Mouse (Mus musculus) bone marrow, adult 2 months (tissue): ENCODE measurements around the gene Ebf4. TPM values are rescaled to one million over a fixed set of nuclear protein-coding genes. Genes with fewer than 3 reads are reported as not detected.

ENCODE experiments used
- H3K27ac ChIP-seq: fragments of 200-500 bp; 2 replicates; pipeline ENCODE4 v1.5.1; 2012; ENCODE audit warnings: low read depth, mild to moderate bottlenecking, control low read depth, inconsistent platforms, low read length; ENCODE audit not compliant: control insufficient read depth, poor library complexity, insufficient read depth
- H3K4me1 ChIP-seq: fragments of 200-500 bp; 2 replicates; pipeline ENCODE4 v1.6.1; 2011; ENCODE audit warnings: low read length; ENCODE audit not compliant: control insufficient read depth, insufficient read depth
- H3K4me3 ChIP-seq: fragments of 200-500 bp; replicated peaks from 2 replicates; pipeline ENCODE3; 2011; ENCODE audit warnings: mild to moderate bottlenecking, low read depth, low read length, control low read depth; ENCODE audit not compliant: control insufficient read depth
- CTCF ChIP-seq: fragments of 200-500 bp; IDR thresholded peaks from 2 replicates; pipeline ENCODE4 v1.5.1; 2011; ENCODE audit warnings: low read length, control low read depth; ENCODE audit not compliant: control insufficient read depth, insufficient read depth
- POLR2A ChIP-seq: fragments of 200-500 bp; IDR thresholded peaks from 2 replicates; pipeline ENCODE4 v1.6.1; 2011; ENCODE audit warnings: low read depth, mild to moderate bottlenecking, control low read depth, low read length, borderline replicate concordance; ENCODE audit not compliant: control insufficient read depth
- WGBS: fragments of 180-500 bp; shearing (Covaris S2); methylation state at CpG from one replicate; pipeline ENCODE4 v1.1.7; 2018; 5-methylcytosine and 5-hydroxymethylcytosine counted together
- polyA plus RNA-seq: library from polyadenylated mRNA; stranded (reverse); fragments of >200 nt; gene quantifications from 2 replicates; pipeline ENCODE4 v1.2.4, GENCODE M21; 2011; ENCODE audit warnings: low replicate concordance; ENCODE audit not compliant: missing spikeins, insufficient read depth, insufficient read length

The Ebf4 gene
- polyA plus RNA-seq = 0.50 TPM in 1 of 2 replicates, not detected in the other

DNA sequence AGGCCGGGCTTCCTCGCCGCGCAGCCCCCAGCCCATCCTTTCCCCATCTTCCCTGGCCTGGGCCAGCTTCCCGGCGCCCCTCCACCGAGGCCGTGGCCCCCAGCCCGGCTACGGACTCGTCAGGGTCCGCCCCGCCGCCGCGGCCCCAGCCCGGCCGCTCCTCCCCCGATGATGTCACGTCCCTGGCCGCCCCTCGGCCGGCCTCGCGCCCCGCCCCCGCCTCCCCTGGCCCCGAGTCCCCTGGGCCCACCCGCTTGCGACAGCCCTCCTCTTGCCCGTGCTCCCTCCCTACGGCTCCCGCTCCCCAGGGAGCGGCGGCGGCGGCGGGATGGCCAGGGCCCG lies at the start of gene Ebf4:
Ebf4 (plus strand) TSS at position 234 of the 342 bp plus-strand sequence.
- Histone ChIP-seq H3K27ac (no peak within 1 kb of the TSS; the same call in 1 of the 2 replicates), H3K4me1 (no peaks in the 10 kb centered on the region), H3K4me3 (no peak within 1 kb of the TSS)
- WGBS = 2% methylated on average over 26 of the region's 39 CpGs
- TF ChIP-seq POLR2A = no peak
- no peak for TF ChIP-seq CTCF

DNA sequence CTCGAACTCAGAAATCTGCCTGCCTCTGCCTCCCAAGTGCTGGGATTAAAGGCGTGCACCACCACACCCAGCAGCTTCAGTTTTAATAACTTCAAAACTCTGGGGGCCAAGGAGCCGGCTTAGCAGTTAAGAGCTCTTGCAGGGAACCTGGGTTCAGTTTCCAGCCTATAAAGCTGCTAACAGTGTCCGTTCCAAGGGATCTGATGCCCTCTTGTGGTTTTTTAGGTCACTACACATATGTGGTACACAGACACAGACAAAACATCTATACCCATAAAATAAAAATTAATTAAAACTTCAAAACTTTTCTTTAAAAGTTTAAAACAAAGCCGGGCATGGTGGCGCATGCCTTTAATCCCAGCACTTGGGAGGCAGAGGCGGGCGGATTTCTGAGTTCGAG lies 48.1 kb upstream of the Ebf4 start:
- 49% methylated on average over 9 of the region's 9 CpGs for WGBS
- TF ChIP-seq CTCF = no peak
- no peak for TF ChIP-seq POLR2A
- no peaks in the 10 kb centered on the region for H3K4me1 ChIP-seq
- no peak overlapping the region for H3K4me3 ChIP-seq
- H3K27ac ChIP-seq = no peak overlapping the region

DNA sequence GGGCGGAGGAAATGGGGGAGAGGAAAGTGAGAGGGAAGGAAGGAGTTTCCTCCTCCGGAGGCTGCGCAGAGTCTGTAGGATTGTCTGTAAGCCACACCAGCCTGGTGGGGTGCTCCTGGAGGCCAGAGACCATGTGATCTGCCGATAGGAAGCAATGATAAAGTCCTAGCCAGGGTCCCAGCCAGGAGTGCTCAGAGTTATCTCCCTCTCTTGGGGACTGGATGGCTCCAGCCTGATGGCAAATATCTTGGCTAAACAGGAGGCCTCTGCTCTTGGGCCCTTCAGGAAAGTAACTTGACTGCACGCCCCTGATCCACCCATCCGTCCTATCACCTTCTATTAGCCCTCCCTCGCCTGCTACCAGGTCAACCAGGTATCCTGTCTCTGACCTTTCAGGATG lies 46.7 kb upstream of the Ebf4 start:
- H3K4me3 ChIP-seq = no peak overlapping the region
- WGBS = 65% methylated on average over 7 of the region's 7 CpGs
- no peaks in the 10 kb centered on the region for H3K4me1 ChIP-seq
- no peak overlapping the region for H3K27ac ChIP-seq
- TF ChIP-seq CTCF (no peak), POLR2A (no peak)

DNA sequence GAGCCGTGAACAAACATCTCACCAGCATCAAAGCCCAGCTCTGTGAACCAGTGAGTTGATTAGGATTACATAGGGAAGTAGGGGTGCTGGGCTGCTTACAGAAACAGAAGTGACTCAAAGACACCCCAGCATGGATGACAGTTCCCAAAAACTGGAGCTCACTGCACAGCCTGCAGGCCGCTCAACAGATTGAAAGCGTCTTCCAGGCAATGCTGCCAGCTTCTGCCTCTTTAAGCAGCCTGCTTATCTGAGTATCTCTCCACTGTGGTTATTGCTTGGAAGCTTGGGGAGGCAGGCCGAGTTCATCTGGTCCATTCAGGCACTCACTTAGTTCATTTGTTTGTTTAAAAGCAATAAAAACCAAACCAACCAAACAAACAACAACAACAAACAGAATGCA lies 38.2 kb upstream of the Ebf4 start:
- Histone ChIP-seq H3K4me1 (no peaks in the 10 kb centered on the region), H3K27ac (no peak overlapping the region), H3K4me3 (no peak overlapping the region)
- TF ChIP-seq CTCF = no peak
- no peak for TF ChIP-seq POLR2A
- 62% methylated on average over 4 of the region's 4 CpGs for WGBS

DNA sequence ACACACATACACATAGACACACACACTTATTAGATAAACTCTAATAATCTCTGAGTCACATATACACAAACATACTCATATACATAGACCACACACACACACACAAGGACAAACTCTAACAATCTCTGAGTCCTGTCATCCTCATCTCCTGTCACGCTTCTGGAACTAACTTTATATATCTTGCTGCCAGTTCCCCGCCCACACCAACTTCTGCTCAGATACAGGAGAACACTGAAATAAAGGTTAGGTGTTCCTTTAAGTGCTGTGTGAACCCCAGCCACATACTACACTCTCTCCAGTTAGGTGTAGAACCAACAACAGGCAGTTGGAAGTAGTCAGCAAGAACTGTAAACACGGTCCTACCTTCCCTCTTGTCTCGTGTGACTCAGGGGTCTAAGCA lies 34.1 kb upstream of the Ebf4 start:
- Histone ChIP-seq H3K27ac (no peak overlapping the region), H3K4me1 (no peaks in the 10 kb centered on the region; the same call in 1 of the 2 replicates), H3K4me3 (no peak overlapping the region)
- 64% methylated on average over 4 of the region's 4 CpGs for WGBS
- TF ChIP-seq CTCF = no peak
- no peak for TF ChIP-seq POLR2A

DNA sequence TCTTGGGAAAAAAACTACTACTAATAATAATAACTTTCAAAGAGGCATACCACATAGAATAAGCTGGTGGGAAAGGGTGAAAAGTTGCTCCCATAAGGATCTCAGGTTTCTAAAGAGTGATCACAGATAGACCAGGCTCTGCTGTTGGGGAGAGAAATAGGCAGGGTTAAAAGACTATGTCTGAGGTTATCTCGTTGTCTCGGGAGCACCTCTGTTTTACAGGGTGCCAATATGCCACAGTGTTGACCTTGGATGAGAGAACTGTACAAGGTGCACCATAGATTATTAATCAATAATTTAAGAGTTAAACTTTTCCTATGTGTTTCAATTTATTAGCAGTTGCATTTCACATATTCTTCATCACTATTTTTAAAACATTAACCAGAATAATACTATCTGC lies 33.1 kb upstream of the Ebf4 start:
- Histone ChIP-seq H3K4me3 (no peak overlapping the region), H3K27ac (no peak overlapping the region), H3K4me1 (no peaks in the 10 kb centered on the region; the same call in 1 of the 2 replicates)
- 61% methylated on average over 2 of the region's 2 CpGs for WGBS
- TF ChIP-seq CTCF (no peak), POLR2A (no peak)

DNA sequence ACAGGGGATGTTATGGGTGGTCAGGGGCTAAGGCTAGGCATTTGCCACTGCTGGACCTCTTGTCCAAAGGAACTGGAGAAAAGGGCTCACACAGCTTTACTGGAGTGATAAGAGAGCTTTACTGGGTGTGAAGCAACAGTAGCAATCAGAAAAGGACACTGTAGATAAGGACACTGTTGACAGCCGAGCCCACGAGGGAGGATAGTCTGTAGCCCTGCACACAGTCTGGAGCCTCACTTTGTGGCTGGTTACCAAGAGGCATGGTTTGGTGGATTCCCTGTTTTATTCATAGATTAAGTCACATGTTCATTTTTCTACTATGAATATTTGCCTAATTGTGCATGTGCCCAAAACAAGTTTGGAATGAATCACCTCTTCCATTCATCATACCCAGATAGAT lies 32.6 kb upstream of the Ebf4 start:
- 48% methylated on average over 2 of the region's 2 CpGs for WGBS
- Histone ChIP-seq H3K4me3 (no peak overlapping the region), H3K4me1 (no peaks in the 10 kb centered on the region; the same call in 1 of the 2 replicates), H3K27ac (no peak overlapping the region)
- TF ChIP-seq POLR2A (no peak), CTCF (no peak)

DNA sequence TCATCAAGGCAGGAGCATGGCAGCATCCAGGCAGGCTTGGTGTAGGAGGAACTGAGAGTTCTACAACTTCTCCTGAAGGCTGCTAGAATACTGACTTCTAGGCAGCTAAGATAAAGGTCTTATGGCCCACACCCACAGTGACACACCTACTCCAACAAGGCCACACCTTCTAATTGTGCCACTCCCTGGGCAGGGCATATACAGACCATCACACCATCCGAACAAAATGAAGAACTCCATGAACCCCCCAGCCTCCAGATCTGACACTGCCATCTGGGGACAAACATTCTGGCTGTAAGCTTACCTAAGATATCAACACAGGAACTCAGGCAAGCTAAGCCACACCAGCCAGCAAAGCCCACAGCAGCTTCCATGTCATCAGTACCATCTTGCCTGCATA lies 29.4 kb upstream of the Ebf4 start:
- H3K4me3 ChIP-seq = no peak overlapping the region
- H3K4me1 ChIP-seq = no peaks in the 10 kb centered on the region; the same call in 1 of the 2 replicates
- WGBS = 65% methylated on average over 1 of the region's 1 CpGs
- no peak overlapping the region for H3K27ac ChIP-seq
- no peak for TF ChIP-seq POLR2A
- TF ChIP-seq CTCF = no peak

DNA sequence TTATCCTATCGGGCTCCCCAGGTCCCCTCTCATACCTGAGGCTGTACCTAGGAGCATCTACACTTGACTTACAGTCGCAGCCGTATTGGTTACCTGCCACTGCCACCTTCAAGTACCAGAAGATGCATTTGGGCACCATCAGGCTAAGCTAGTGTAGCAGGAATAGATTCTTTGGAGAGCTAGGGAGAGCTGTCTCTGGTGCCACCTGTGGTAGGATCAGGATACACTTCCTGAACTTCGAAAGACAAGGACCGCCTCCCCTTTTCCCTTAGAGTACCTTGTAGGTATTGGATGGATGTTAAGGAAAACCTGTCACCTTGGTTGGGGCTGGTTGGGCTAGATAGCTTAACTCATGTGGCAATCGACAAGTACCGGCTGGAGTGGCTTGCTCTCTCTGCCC lies 26.9 kb upstream of the Ebf4 start:
- Histone ChIP-seq H3K27ac (no peak overlapping the region), H3K4me1 (no peaks in the 10 kb centered on the region; the same call in 1 of the 2 replicates), H3K4me3 (no peak overlapping the region)
- WGBS = 76% methylated on average over 7 of the region's 7 CpGs
- TF ChIP-seq POLR2A = no peak
- no peak for TF ChIP-seq CTCF
